Mouse (Mus musculus) lung, embryonic 14.5 days (tissue): Measurements from ENCODE around the gene Slc22a23. TPM values are rescaled to one million over a fixed set of nuclear protein-coding genes. Genes with fewer than 3 reads are reported as not detected.

Experiments
- ATAC-seq: fragments of 200-750 bp; cut with Nextera tagmentation; 2 replicates; pipeline ENCODE4 v1.8.0; 2017; ENCODE audit warnings: mild to moderate bottlenecking, moderate TSS enrichment, moderate library complexity; ENCODE audit not compliant: insufficient read depth
- DNase-seq: peaks from one replicate; pipeline ENCODE4 v3.0.0-alpha.2; 2015
- H3K27ac ChIP-seq: fragments of 300-500 bp; sonication (generic); 2 replicates; pipeline ENCODE4 v1.5.1; 2014; ENCODE audit warnings: low read depth, mild to moderate bottlenecking, moderate library complexity
- H3K27me3 ChIP-seq: fragments of 300-500 bp; sonication (generic); 2 replicates; pipeline ENCODE4 v1.6.1; 2014; ENCODE audit warnings: low read length, control low read depth; ENCODE audit not compliant: insufficient read depth
- H3K36me3 ChIP-seq: fragments of 300-500 bp; sonication (generic); 2 replicates; pipeline ENCODE4 v1.6.1; 2014; ENCODE audit warnings: control low read depth; ENCODE audit not compliant: insufficient read depth
- H3K4me1 ChIP-seq: fragments of 300-500 bp; sonication (generic); 2 replicates; pipeline ENCODE4 v1.6.1; 2014; ENCODE audit warnings: antibody characterized with exemption, control low read depth; ENCODE audit not compliant: insufficient read depth
- H3K4me2 ChIP-seq: fragments of 300-500 bp; sonication (generic); 2 replicates; pipeline ENCODE4 v1.6.1; 2014; ENCODE audit warnings: mild to moderate bottlenecking
- H3K4me3 ChIP-seq: fragments of 300-500 bp; sonication (generic); 2 replicates; pipeline ENCODE4 v1.5.1; 2014; ENCODE audit warnings: low read depth, low read length
- H3K9ac ChIP-seq: fragments of 300-500 bp; sonication (generic); 2 replicates; pipeline ENCODE4 v1.6.1; 2014
- H3K9me3 ChIP-seq: fragments of 300-500 bp; sonication (generic); 2 replicates; pipeline ENCODE4 v1.6.1; 2016; ENCODE audit warnings: low read depth, low read length, control low read depth
- CTCF ChIP-seq: IDR thresholded peaks from 2 replicates; pipeline ENCODE4 v1.5.1; 2016; ENCODE audit warnings: antibody characterized with exemption, low read depth
- WGBS: fragments of 180-500 bp; shearing (Covaris S2); extraction: QIAGEN DNeasy Blood & Tissue Kit; methylation state at CpG from one replicate; pipeline ENCODE4 v1.1.7; 2014; 5-methylcytosine and 5-hydroxymethylcytosine counted together
- polyA plus RNA-seq: library from polyadenylated mRNA; unstranded; fragments of >200 nt; fragmentation: Nextera tagmentation; extraction: Ambion mirVana; gene quantifications from 2 replicates; pipeline ENCODE4 v1.2.1, GENCODE M21; 2014

The Slc22a23 gene
- polyA plus RNA-seq, 1 experiment from 2014 or later, result 7.5 TPM

- Histone ChIP-seq H3K36me3 (no peaks in the 10 kb centered on the region), H3K9ac (no peak overlapping the region), H3K27me3 (no peaks in the 10 kb centered on the region), H3K4me2 (no peak overlapping the region), H3K4me3 (no peak overlapping the region), H3K4me1 (no peaks in the 10 kb centered on the region), H3K27ac (no peak overlapping the region), H3K9me3 (no peaks in the 10 kb centered on the region)
- 43% methylated on average over 3 of the region's 3 CpGs for WGBS
- no peak for TF ChIP-seq CTCF
- ATAC-seq (no peak), DNase-seq (no peak)
Observed at GRCm38 (mm10) chr13:34308604-34308927, 36.4 kb downstream of the Slc22a23 start.

GRCm38 (mm10) chr13:34307696-34308603 is 37.0 kb downstream of the Slc22a23 start:
- Histone ChIP-seq H3K27ac (no peak overlapping the region), H3K27me3 (no peaks in the 10 kb centered on the region), H3K9me3 (no peaks in the 10 kb centered on the region), H3K4me3 (no peak overlapping the region), H3K36me3 (no peaks in the 10 kb centered on the region), H3K4me2 (no peak overlapping the region), H3K9ac (no peak overlapping the region), H3K4me1 (no peaks in the 10 kb centered on the region)
- no peak for DNase-seq
- ATAC-seq, result no peak
- no peak for TF ChIP-seq CTCF
- WGBS, result 59% methylated on average over 7 of the region's 7 CpGs

DNA sequence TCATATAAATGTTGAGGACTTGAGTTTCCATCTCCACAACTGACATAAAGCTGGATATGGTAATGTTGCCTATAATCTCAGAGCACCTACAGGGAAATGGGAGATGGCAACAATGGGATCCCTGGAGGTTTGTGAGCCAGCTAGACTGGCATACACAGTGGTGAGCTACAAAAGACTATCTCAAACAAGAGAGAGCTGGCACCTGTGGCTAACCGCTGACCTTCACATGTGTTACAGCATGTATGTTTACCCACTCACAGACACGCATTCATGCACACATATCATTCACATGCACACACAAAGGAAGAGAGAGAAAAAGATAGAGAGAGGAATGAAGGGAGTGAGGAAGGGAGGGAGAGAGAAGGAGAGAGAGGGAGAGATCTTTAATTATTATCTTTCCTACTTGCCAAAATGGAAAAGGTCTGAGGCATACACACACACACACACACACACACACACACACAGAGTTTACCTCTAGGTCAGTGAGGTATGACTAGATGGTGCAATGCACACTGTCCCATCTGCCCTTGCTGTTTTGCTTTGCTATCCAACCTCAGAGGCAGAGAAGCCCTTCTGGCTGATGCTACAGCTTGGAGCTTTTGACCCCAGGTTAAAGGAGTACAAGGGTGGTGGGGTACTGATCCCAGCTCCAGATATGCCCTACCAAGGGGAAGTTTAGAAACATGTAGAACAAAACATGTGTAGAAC is 38.9 kb downstream of the Slc22a23 start:
- H3K27ac ChIP-seq, result no peak overlapping the region

DNA sequence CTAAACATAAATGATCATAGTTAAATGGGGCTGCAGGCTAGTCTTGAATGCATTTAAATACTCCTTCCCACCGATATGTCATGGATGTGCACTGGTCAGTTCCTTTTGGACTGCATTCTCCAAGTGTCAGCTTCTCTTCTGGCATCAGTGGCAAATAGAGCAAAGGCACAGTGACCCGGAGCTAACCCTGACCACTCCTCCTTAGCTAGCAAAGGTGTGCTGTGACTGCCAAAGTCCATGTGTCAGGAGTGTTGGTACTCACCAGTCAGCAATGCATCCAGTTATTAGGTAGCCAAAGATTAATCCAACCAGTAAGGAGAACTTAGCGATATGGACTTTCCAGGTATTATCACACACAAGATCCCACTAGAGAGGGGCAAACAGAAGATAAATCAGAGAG is 40.1 kb downstream of the Slc22a23 start:
- Histone ChIP-seq H3K4me3 (no peak overlapping the region), H3K27me3 (no peaks in the 10 kb centered on the region), H3K4me2 (no peak overlapping the region), H3K9ac (no peak overlapping the region), H3K27ac (no peak overlapping the region), H3K9me3 (no peaks in the 10 kb centered on the region), H3K4me1 (no peaks in the 10 kb centered on the region), H3K36me3 (no peaks in the 10 kb centered on the region)
- WGBS, result 96% methylated on average over 3 of the region's 3 CpGs
- DNase-seq (no peak), ATAC-seq (no peak)
- TF ChIP-seq CTCF, result no peak

More for the DNA sequence above, 38.9 kb downstream of the Slc22a23 start:
- no peaks in the 10 kb centered on the region for H3K9me3 ChIP-seq
- 88% methylated on average over 2 of the region's 2 CpGs for WGBS
- no peak overlapping the region for H3K4me2 ChIP-seq
- no peak overlapping the region for H3K4me3 ChIP-seq
- H3K27me3 ChIP-seq, result no peaks in the 10 kb centered on the region
- DNase-seq (no peak), ATAC-seq (no peak)
- H3K4me1 ChIP-seq, result no peaks in the 10 kb centered on the region
- no peaks in the 10 kb centered on the region for H3K36me3 ChIP-seq
- no peak for TF ChIP-seq CTCF
- no peak overlapping the region for H3K9ac ChIP-seq

- Histone ChIP-seq H3K27me3 (no peaks in the 10 kb centered on the region), H3K4me2 (no peak overlapping the region), H3K36me3 (no peaks in the 10 kb centered on the region), H3K9me3 (no peaks in the 10 kb centered on the region), H3K4me3 (no peak overlapping the region), H3K4me1 (no peaks in the 10 kb centered on the region), H3K27ac (no peak overlapping the region), H3K9ac (no peak overlapping the region)
- 45% methylated on average over 6 of the region's 6 CpGs for WGBS
- DNase-seq, result peak; percentile 15
- no peak for TF ChIP-seq CTCF
- no peak for ATAC-seq
Observed at GRCm38 (mm10) chr13:34303386-34304016, 41.5 kb downstream of the Slc22a23 start.

DNA sequence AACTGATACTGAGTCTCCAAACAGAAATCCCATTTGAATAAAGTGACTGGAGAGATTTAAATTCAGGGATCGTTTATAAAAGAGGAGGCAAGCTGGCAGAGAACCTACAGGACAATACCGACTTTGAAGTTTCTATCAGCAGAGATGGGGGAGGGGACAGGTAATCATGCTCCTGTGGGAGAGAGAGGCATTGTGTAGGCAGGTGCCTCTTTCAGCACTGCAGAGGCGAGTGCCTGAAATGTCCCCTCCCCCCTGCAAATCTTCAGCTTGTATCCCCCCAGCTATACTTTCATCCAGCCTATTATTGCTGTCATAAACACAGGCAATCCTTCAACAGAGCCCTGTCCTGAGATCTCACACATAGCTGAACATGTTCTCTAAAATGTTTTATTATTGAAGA is 43.4 kb downstream of the Slc22a23 start:
- H3K9ac ChIP-seq, result no peak overlapping the region
- H3K27me3 ChIP-seq, result no peaks in the 10 kb centered on the region
- H3K9me3 ChIP-seq, result no peaks in the 10 kb centered on the region
- TF ChIP-seq CTCF, result no peak
- no peak overlapping the region for H3K4me3 ChIP-seq
- H3K4me1 ChIP-seq, result no peaks in the 10 kb centered on the region
- no peaks in the 10 kb centered on the region for H3K36me3 ChIP-seq
- no peak overlapping the region for H3K4me2 ChIP-seq
- WGBS, result 44% methylated on average over 3 of the region's 3 CpGs
- no peak overlapping the region for H3K27ac ChIP-seq
- ATAC-seq (no peak), DNase-seq (no peak)
